Mouse (Mus musculus) limb, embryonic 14.5 days (tissue): ENCODE measurements around the gene Pls3. TPM values are rescaled to one million over a fixed set of nuclear protein-coding genes. Genes with fewer than 3 reads are reported as not detected.

Experiments
- ATAC-seq: fragments of 200-750 bp; cut with Nextera tagmentation; 2 replicates; pipeline ENCODE4 v1.8.0; 2017; ENCODE audit warnings: low read depth, moderate number of reproducible peaks, moderate TSS enrichment; ENCODE audit not compliant: low FRiP score
- DNase-seq: peaks from one replicate; pipeline ENCODE4 v3.0.0-alpha.2; 2015; ENCODE audit warnings: low spot score
- H3K27ac ChIP-seq: fragments of 300-500 bp; sonication (generic); replicated peaks from 2 replicates; pipeline ENCODE4 v1.5.1; 2014; ENCODE audit warnings: low read depth, mild to moderate bottlenecking, low read length, moderate library complexity, mixed read lengths
- H3K27me3 ChIP-seq: fragments of 300-500 bp; sonication (generic); 2 replicates; pipeline ENCODE4 v1.6.1; 2014; ENCODE audit warnings: low read length, mixed read lengths; ENCODE audit not compliant: control insufficient read depth, insufficient read depth
- H3K36me3 ChIP-seq: fragments of 300-500 bp; sonication (generic); 2 replicates; pipeline ENCODE4 v1.6.1; 2014; ENCODE audit warnings: mild to moderate bottlenecking, low read length, moderate library complexity, mixed read lengths; ENCODE audit not compliant: control insufficient read depth, insufficient read depth
- H3K4me1 ChIP-seq: fragments of 300-500 bp; sonication (generic); 2 replicates; pipeline ENCODE4 v1.6.1; 2014; ENCODE audit warnings: antibody characterized with exemption, low read length, mixed read lengths; ENCODE audit not compliant: control insufficient read depth, insufficient read depth
- H3K4me2 ChIP-seq: fragments of 300-500 bp; sonication (generic); replicated peaks from 2 replicates; pipeline ENCODE4 v1.6.1; 2014; ENCODE audit warnings: low read depth, mild to moderate bottlenecking, low read length, moderate library complexity; ENCODE audit not compliant: severe bottlenecking
- H3K4me3 ChIP-seq: fragments of 300-500 bp; sonication (generic); replicated peaks from 2 replicates; pipeline ENCODE4 v1.5.1; 2014; ENCODE audit warnings: low read length
- H3K9ac ChIP-seq: fragments of 300-500 bp; sonication (generic); 2 replicates; pipeline ENCODE4 v1.6.1; 2014; ENCODE audit warnings: mild to moderate bottlenecking, low read depth, low read length, moderate library complexity; ENCODE audit not compliant: severe bottlenecking
- H3K9me3 ChIP-seq: fragments of 300-500 bp; sonication (generic); 2 replicates; pipeline ENCODE4 v1.6.1; 2016; ENCODE audit warnings: low read length; ENCODE audit not compliant: control insufficient read depth
- POLR2A ChIP-seq: fragments of 200-500 bp; IDR thresholded peaks from 2 replicates; pipeline ENCODE4 v1.8.0; 2012; ENCODE audit warnings: inconsistent platforms, mild to moderate bottlenecking, moderate library complexity, borderline replicate concordance; ENCODE audit not compliant: insufficient read depth, insufficient read length; ENCODE audit errors: extremely low read depth
- WGBS: fragments of 180-500 bp; shearing (Covaris S2); extraction: QIAGEN DNeasy Blood & Tissue Kit; methylation state at CpG from one replicate; pipeline ENCODE4 v1.1.7; 2014; 5-methylcytosine and 5-hydroxymethylcytosine counted together
- polyA plus RNA-seq, 2 experiments: library from polyadenylated mRNA; depleted of rRNA in 1 of 2; stranded (reverse) in 1 of 2; unstranded in 1 of 2; fragments of >200 nt; fragmentation: Nextera tagmentation in 1 of 2; extraction: Ambion mirVana in 1 of 2; gene quantifications; 2 replicates each; pipeline versions ENCODE4 v1.2.1 to v1.2.3; 2012 to 2014

Gene Pls3
- 39.8 and 49.8 TPM in 2 replicates for polyA plus RNA-seq (2012; rRNA removed)
- polyA plus RNA-seq (2014; fragmentation: Nextera tagmentation; extraction: Ambion mirVana): 107 and 110 TPM in 2 replicates

DNA sequence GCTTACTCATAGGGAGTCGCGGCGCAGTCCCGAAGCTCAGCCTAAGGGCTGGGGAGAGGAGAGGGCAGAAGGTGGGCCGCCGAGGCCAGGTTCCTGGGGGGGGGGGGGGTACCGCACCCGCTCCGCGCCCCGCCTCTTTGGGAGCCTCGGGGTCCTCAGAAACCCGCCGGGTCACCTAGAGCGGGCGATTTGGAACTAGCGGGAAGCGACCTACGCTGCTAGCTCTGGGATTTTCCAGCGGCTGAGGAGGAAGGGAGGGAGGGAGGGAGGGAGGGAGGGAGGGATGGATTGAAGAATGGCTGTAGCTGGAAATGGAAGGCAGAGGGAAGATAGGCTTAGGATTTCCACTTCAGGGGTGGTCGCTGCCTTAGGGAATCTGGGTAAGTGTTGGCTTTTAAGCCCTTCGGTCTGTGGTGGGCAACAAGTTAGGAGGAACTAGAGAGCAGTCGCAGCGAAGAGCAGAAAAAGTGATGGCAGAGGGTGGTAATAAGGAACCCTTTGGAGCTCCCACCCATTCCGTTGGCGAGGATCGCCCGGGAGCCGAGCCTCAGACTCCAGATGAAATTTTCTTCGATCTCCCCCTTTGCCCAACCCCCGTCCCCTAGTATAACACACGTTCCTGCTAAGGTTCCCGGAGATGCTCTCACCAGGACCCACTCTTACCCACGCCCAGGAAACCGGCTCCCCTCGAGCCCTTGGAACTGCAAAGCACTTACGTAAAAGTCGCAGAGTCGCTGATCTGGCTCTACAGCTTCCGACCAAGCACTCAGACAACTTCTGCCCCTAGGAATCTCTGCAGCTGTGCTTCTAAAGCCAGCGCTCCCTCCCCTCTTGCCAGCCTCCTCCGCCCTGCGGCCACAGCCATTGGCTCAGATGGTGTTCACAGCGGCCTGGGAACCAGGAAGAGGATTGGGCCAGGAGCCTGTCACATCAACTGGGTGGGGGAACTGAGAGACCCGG is at the start of gene Pls3:
Gene Pls3, minus strand, starts transcription at position 851 of the 960 bp plus-strand sequence.
- WGBS: 12% methylated on average over 33 of the region's 45 CpGs
- peak; percentile 72; the same call in 1 of the 2 replicates for TF ChIP-seq POLR2A
- peak within 1 kb of the TSS; percentile 80 for H3K27ac ChIP-seq
- peak within 1 kb of the TSS; percentile 55 for H3K9ac ChIP-seq
- no peaks in the 10 kb centered on the region for H3K4me1 ChIP-seq
- no peaks in the 10 kb centered on the region for H3K9me3 ChIP-seq
- H3K27me3 ChIP-seq: no peaks in the 10 kb centered on the region
- peak within 1 kb of the TSS; percentile 52 for H3K4me2 ChIP-seq
- H3K36me3 ChIP-seq: no peaks in the 10 kb centered on the region
- DNase-seq: peak; percentile 87
- ATAC-seq: peak; percentile 97
- peak within 1 kb of the TSS; percentile 49 for H3K4me3 ChIP-seq

DNA sequence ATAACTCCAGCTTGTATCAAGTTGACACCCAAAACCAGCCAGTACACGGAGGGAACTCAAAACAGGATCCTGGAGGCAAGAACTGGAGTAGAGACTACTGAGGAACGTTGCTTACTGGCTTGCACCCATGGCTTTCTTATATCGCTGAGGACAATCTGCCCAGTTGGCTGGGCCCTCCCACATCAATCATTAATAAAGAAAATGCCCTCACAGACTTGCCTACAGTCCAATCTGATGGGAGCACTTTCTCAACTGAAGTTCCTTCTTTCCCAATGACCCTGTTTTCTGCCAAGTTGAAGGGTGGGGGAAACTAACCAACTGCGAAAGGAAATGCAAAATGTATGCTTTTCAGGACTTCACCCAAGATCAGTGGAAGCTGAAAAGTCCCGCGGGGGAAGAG is 20.7 kb upstream of the Pls3 start:
- H3K27ac ChIP-seq: no peak overlapping the region

DNA sequence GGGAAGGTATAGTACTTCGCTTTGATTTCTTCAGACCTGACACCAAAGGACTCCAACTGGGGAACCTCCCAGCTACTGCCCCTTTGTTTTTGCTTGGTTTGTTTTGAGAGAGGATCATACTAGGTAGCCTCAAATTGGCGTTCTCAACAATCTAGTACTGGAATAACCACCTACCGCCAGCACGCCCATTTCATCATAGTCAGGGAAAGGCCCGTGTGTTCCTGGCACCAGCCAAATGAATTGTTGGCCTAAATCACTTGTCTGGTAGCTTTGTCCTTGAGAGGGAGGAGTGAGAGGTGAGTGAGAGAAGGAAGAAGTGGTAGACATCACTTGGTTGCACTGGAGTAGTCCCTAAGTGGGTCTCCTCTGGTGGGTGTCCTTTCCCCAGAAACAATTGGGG is 584 bp upstream of the Pls3 start:
- Histone ChIP-seq H3K9me3 (no peaks in the 10 kb centered on the region), H3K4me3 (peak overlapping the region; percentile 49), H3K36me3 (no peaks in the 10 kb centered on the region), H3K4me1 (no peaks in the 10 kb centered on the region), H3K27me3 (no peaks in the 10 kb centered on the region), H3K9ac (no peak overlapping the region), H3K4me2 (peak overlapping the region; percentile 52), H3K27ac (0 out of 2 replicates have a peak overlapping the region, but pooled peaks have one; percentile 19)
- DNase-seq (no peak), ATAC-seq (no peak)
- 29% methylated on average over 5 of the region's 5 CpGs for WGBS
- TF ChIP-seq POLR2A: no peak

More for the DNA sequence above, 20.7 kb upstream of the Pls3 start:
- ATAC-seq (no peak), DNase-seq (no peak)
- no peak overlapping the region for H3K4me2 ChIP-seq
- H3K27me3 ChIP-seq: no peaks in the 10 kb centered on the region
- no peaks in the 10 kb centered on the region for H3K9me3 ChIP-seq
- no peak overlapping the region for H3K4me3 ChIP-seq
- no peak overlapping the region for H3K9ac ChIP-seq
- H3K36me3 ChIP-seq: no peaks in the 10 kb centered on the region
- no peaks in the 10 kb centered on the region for H3K4me1 ChIP-seq
- TF ChIP-seq POLR2A: no peak
- 73% methylated on average over 6 of the region's 6 CpGs for WGBS

DNA sequence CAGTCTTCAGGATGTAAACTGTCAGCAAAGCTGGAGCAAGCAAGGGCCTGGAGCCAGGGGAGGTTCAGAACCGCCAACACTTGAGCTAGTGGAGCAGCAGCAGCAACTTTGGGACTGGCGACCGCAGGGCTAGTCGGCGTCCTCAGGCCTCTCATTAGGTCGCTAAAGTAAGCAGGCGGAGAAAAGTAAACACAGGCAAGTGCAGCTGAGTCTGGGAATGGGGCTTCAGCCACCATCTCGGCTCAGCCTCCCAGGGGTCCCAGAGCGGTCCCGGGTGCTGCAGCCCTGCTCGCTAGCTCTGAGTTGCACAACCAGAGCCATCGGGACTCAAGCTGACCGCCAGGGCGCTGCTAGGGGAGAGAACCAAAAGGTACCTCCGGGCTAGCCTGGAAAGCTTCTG is 1.2 kb downstream of the Pls3 start:
- ATAC-seq: peak; percentile 31; the same call in 1 of the 2 replicates
- Histone ChIP-seq H3K36me3 (no peaks in the 10 kb centered on the region), H3K4me3 (peak overlapping the region; percentile 49), H3K9ac (peak overlapping the region; percentile 55), H3K4me2 (peak overlapping the region; percentile 52), H3K4me1 (no peaks in the 10 kb centered on the region), H3K27ac (no peak overlapping the region; the same call in 1 of the 2 replicates), H3K9me3 (no peaks in the 10 kb centered on the region), H3K27me3 (no peaks in the 10 kb centered on the region)
- no peak for TF ChIP-seq POLR2A
- 12% methylated on average over 15 of the region's 15 CpGs for WGBS
- DNase-seq: peak; percentile 3

DNA sequence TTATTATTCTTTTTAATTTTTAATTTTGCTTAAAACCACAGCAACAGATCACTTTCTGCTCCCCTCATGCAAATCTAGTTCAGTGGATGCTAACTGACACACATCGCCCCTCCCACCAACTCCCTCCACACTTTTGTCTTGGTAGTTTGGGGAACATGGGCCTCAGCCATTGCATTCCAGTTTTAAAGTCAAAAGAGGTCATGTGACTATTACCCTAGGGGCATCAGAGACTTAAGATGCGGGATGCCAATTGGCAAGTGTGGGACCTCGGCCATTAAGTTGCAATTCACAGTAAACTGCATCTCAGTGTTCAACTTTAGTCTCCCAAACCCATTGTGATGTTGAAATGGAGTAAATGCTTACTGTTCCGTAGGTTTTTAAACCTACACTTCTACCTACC is 1.7 kb downstream of the Pls3 start:
- H3K36me3 ChIP-seq: no peaks in the 10 kb centered on the region
- H3K4me1 ChIP-seq: no peaks in the 10 kb centered on the region
- no peaks in the 10 kb centered on the region for H3K27me3 ChIP-seq
- no peak for ATAC-seq
- no peak for DNase-seq
- peak overlapping the region; percentile 55; the same call in 1 of the 2 replicates for H3K9ac ChIP-seq
- no peaks in the 10 kb centered on the region for H3K9me3 ChIP-seq
- H3K4me2 ChIP-seq: peak overlapping the region; percentile 52
- TF ChIP-seq POLR2A: no peak
- 33% methylated on average over 4 of the region's 4 CpGs for WGBS
- no peak overlapping the region for H3K27ac ChIP-seq
- peak overlapping the region; percentile 49 for H3K4me3 ChIP-seq
